Mouse (Mus musculus): ENCODE measurements around the gene Fam214a. TPM values are rescaled to one million over a fixed set of nuclear protein-coding genes. Genes with fewer than 3 reads are reported as not detected.

The Fam214a gene
- total RNA-seq (2021): 10 to 100 TPM; 21.0 to 29.4 TPM
- long read RNA-seq, experiment 1, full-length matches to known transcripts: 10 of 16 reads
- long read RNA-seq, experiment 1, partial matches to known transcripts: 2 of 16 reads
- long read RNA-seq, experiment 1, other reads (novel, unspliced or antisense): 4 of 16 reads
- long read RNA-seq, experiment 2, full-length matches to known transcripts: 8 of 13 reads
- long read RNA-seq, experiment 2, partial matches to known transcripts: 1 of 13 reads
- long read RNA-seq, experiment 2, other reads (novel, unspliced or antisense): 4 of 13 reads

GRCm38 (mm10) chr9:74952756-74953247, at the start of gene Fam214a:
Fam214a (plus strand) TSS chr9:74952884.
- intact Hi-C loops (cut with DNase I): loop anchor here (2.0 to 5.0 kb wide), 3 partner anchors 22 to 41 kb away; no protein-coding TSS in a partner anchor
- peak; percentile 95 for DNase-seq

GRCm38 (mm10) chr9:74904866-74905508, 47.7 kb upstream of the Fam214a start:
- intact Hi-C loops (cut with DNase I): loop anchor here (1.0 to 10.0 kb wide), 4 partner anchors 87 to 380 kb away; no protein-coding TSS in a partner anchor
- TF ChIP-seq CTCF (IDR thresholded peaks at IDR 0.05): peak; percentile 84
- no peak overlapping the region for H3K27ac ChIP-seq
- peak overlapping the region; percentile 11 for H3K4me3 ChIP-seq
- peak; percentile 52 for DNase-seq

More at GRCm38 (mm10) chr9:74952756-74953247, at the start of gene Fam214a:
- peak within 1 kb of the TSS; percentile 86 for H3K4me3 ChIP-seq
- no peak for TF ChIP-seq CTCF (IDR thresholded peaks at IDR 0.05)
- H3K27ac ChIP-seq: peak within 1 kb of the TSS; percentile 100

- no peak for DNase-seq
- Histone ChIP-seq H3K4me3 (no peak overlapping the region), H3K27ac (no peak overlapping the region)
- intact Hi-C loops (cut with DNase I): loop anchor here (5.0 to 10.0 kb wide), 3 partner anchors 125 to 378 kb away; no protein-coding TSS in a partner anchor
- no peak for TF ChIP-seq CTCF (IDR thresholded peaks at IDR 0.05)
Measured at GRCm38 (mm10) chr9:74906951-74907350, 45.7 kb upstream of the Fam214a start.

GRCm38 (mm10) chr9:74909245-74909644, 43.4 kb upstream of the Fam214a start:
- TF ChIP-seq CTCF (IDR thresholded peaks at IDR 0.05): no peak
- intact Hi-C loops (cut with DNase I): loop anchor here (5.0 to 10.0 kb wide), 3 partner anchors 123 to 376 kb away; no protein-coding TSS in a partner anchor
- DNase-seq: peak; percentile 42
- Histone ChIP-seq H3K4me3 (no peak overlapping the region), H3K27ac (no peak overlapping the region)

- Histone ChIP-seq H3K4me3 (no peak overlapping the region), H3K27ac (no peak overlapping the region)
- TF ChIP-seq CTCF (IDR thresholded peaks at IDR 0.05): no peak
- intact Hi-C loops (cut with DNase I): loop anchor here (5.0 kb wide), 1 partner anchor 42 kb away; the partner anchor contains the start of gene Fam214a
- DNase-seq: no peak
Measured at GRCm38 (mm10) chr9:74910226-74910759, 42.4 kb upstream of the Fam214a start.

GRCm38 (mm10) chr9:74911430-74911829, 41.3 kb upstream of the Fam214a start:
- no peak overlapping the region for H3K4me3 ChIP-seq
- DNase-seq: peak; percentile 82
- no peak for TF ChIP-seq CTCF (IDR thresholded peaks at IDR 0.05)
- H3K27ac ChIP-seq: peak overlapping the region; percentile 73
- intact Hi-C loops (cut with DNase I): loop anchor here (5.0 kb wide), 1 partner anchor 41 kb away; the partner anchor contains the start of gene Fam214a

GRCm38 (mm10) chr9:74911919-74912318, 40.8 kb upstream of the Fam214a start:
- intact Hi-C loops (cut with DNase I): loop anchor here (5.0 kb wide), 1 partner anchor 40 kb away; the partner anchor contains the start of gene Fam214a
- peak overlapping the region; percentile 73 for H3K27ac ChIP-seq
- peak; percentile 21 for DNase-seq
- no peak for TF ChIP-seq CTCF (IDR thresholded peaks at IDR 0.05)
- no peak overlapping the region for H3K4me3 ChIP-seq

- no peak for DNase-seq
- TF ChIP-seq CTCF (IDR thresholded peaks at IDR 0.05): no peak
- intact Hi-C loops (cut with DNase I): loop anchor here (5.0 kb wide), 1 partner anchor 40 kb away; the partner anchor contains the start of gene Fam214a
- H3K27ac ChIP-seq: peak overlapping the region; percentile 1; the same call in 1 of the 2 replicates
- no peak overlapping the region for H3K4me3 ChIP-seq
Measured at GRCm38 (mm10) chr9:74912619-74913376, 39.9 kb upstream of the Fam214a start.

GRCm38 (mm10) chr9:74915611-74916010, 37.1 kb upstream of the Fam214a start:
- H3K4me3 ChIP-seq: no peak overlapping the region
- no peak for DNase-seq
- H3K27ac ChIP-seq: no peak overlapping the region
- no peak for TF ChIP-seq CTCF (IDR thresholded peaks at IDR 0.05)
- intact Hi-C loops (cut with DNase I): no loop called here

- TF ChIP-seq CTCF (IDR thresholded peaks at IDR 0.05): no peak
- no peak for DNase-seq
- Histone ChIP-seq H3K27ac (no peak overlapping the region), H3K4me3 (no peak overlapping the region)
- intact Hi-C loops (cut with DNase I): no loop called here
Measured at GRCm38 (mm10) chr9:74920450-74920849, 32.2 kb upstream of the Fam214a start.

GRCm38 (mm10) chr9:74921422-74921821, 31.3 kb upstream of the Fam214a start:
- H3K27ac ChIP-seq: no peak overlapping the region
- intact Hi-C loops (cut with DNase I): no loop called here
- no peak for TF ChIP-seq CTCF (IDR thresholded peaks at IDR 0.05)
- DNase-seq: no peak
- no peak overlapping the region for H3K4me3 ChIP-seq

- Histone ChIP-seq H3K27ac (no peak overlapping the region), H3K4me3 (no peak overlapping the region)
- no peak for DNase-seq
- TF ChIP-seq CTCF (IDR thresholded peaks at IDR 0.05): no peak
- intact Hi-C loops (cut with DNase I): no loop called here
Measured at GRCm38 (mm10) chr9:74922884-74923283, 29.8 kb upstream of the Fam214a start.

Measured in gastrocnemius, adult 2 months (tissue).